Mouse (Mus musculus) liver, embryonic 14.5 days (tissue): Measurements from ENCODE around the gene D7Ertd443e.

Experiments used
- CTCF ChIP-seq: IDR thresholded peaks from 2 replicates; pipeline ENCODE4 v1.5.1; 2016; ENCODE audit warnings: antibody characterized with exemption, low read depth, control low read depth
- EP300 ChIP-seq: IDR thresholded peaks from 2 replicates; pipeline ENCODE4 v1.6.1; 2016; ENCODE audit warnings: antibody characterized with exemption, low read depth

DNA sequence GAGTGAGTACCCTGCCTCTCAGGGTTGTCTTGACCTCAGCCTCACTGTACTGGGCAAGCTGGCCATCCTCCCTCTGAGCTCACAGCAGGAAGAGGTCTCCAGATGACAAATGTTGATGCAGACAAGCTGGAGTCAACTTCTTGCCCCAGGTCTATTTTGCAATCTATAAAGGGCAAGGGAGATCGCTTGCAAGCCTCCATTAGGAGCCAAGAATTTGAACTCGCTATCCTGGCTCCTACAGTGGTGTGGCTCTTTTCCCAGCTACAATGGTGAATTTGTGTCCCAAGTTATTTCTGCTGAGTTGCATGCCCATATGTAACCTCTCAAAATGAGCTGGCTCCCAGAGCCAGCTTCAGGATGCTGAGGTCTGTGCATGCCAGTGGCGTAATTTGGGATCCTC lies 92.7 kb downstream of the D7Ertd443e start:
- no peak for TF ChIP-seq CTCF
- no peak for TF ChIP-seq EP300
